In genomic region chr8:85311743-85312142, GRCm38 (mm10) we compare ENCODE assay signal across 8 mouse cellular contexts. TPM values are rescaled to one million over a fixed set of nuclear protein-coding genes. Genes with fewer than 3 reads are reported as not detected.
DNase-seq lines count a peak whose midpoint lies in the region; ATAC-seq and TF ChIP-seq lines count a peak whose summit lies in the region.

No protein-coding gene starts in this region.

- no peak overlapping the region for H3K9ac ChIP-seq in midbrain, embryonic 11.5 days (ENCODE audit: low read length)
- H3K9ac ChIP-seq in midbrain, embryonic 13.5 days (replicated peaks): no peak overlapping the region
- H3K9ac ChIP-seq in liver, embryonic 13.5 days: no peak overlapping the region

- no peak for TF ChIP-seq POLR2A in cerebellum, adult 2 months (IDR thresholded peaks at IDR 0.05; ENCODE audit: borderline replicate concordance, insufficient read depth, low read length)

- H3K36me3 ChIP-seq in midbrain, embryonic 11.5 days (ENCODE audit: control insufficient read depth, insufficient read depth, low read length): peaks cover 10% of the 10 kb centered on the region
- H3K36me3 ChIP-seq in midbrain, embryonic 13.5 days: peaks cover 24% of the 10 kb centered on the region
- H3K36me3 ChIP-seq in liver, embryonic 13.5 days: peaks cover 31% of the 10 kb centered on the region

- no peak overlapping the region for H3K4me2 ChIP-seq in midbrain, embryonic 11.5 days
- no peak overlapping the region for H3K4me2 ChIP-seq in midbrain, embryonic 13.5 days (replicated peaks)
- no peak overlapping the region for H3K4me2 ChIP-seq in liver, embryonic 13.5 days

- no peaks in the 10 kb centered on the region for H3K9me3 ChIP-seq in midbrain, embryonic 11.5 days (ENCODE audit: control insufficient read depth, low read length)
- no peaks in the 10 kb centered on the region for H3K9me3 ChIP-seq in midbrain, embryonic 13.5 days
- no peaks in the 10 kb centered on the region for H3K9me3 ChIP-seq in liver, embryonic 13.5 days (replicated peaks)

- no peak overlapping the region for H3K4me3 ChIP-seq in cerebellum, adult 2 months (replicated peaks; ENCODE audit: insufficient read depth, low read depth, low read length)
- no peak overlapping the region for H3K4me3 ChIP-seq in midbrain, embryonic 11.5 days (ENCODE audit: low read depth, low read length)
- H3K4me3 ChIP-seq in midbrain, embryonic 13.5 days (replicated peaks): no peak overlapping the region
- no peak overlapping the region for H3K4me3 ChIP-seq in liver, embryonic 13.5 days (replicated peaks)

- no peak overlapping the region for H3K27ac ChIP-seq in cerebellum, adult 2 months (ENCODE audit: insufficient read depth, low read length)
- no peak overlapping the region for H3K27ac ChIP-seq in midbrain, embryonic 11.5 days (ENCODE audit: low read depth, low read length)
- H3K27ac ChIP-seq in midbrain, embryonic 13.5 days: no peak overlapping the region
- no peak overlapping the region for H3K27ac ChIP-seq in liver, embryonic 13.5 days

- H3K4me1 ChIP-seq in cerebellum, adult 2 months (ENCODE audit: control insufficient read depth, insufficient read depth, low read length): no peaks in the 10 kb centered on the region
- no peaks in the 10 kb centered on the region for H3K4me1 ChIP-seq in midbrain, embryonic 11.5 days (ENCODE audit: control insufficient read depth, insufficient read depth, low read length)
- H3K4me1 ChIP-seq in midbrain, embryonic 13.5 days (replicated peaks): no peaks in the 10 kb centered on the region
- H3K4me1 ChIP-seq in liver, embryonic 13.5 days (replicated peaks): peaks cover 9% of the 10 kb centered on the region

- DNase-seq in cerebellum, adult 2 months: no peak
- peak; percentile 57 for DNase-seq in midbrain, embryonic 11.5 days (ENCODE audit: low spot score, missing footprints)
- DNase-seq in liver, embryonic 13.5 days: no peak
- no peak for DNase-seq in frontal cortex, postnatal 25 days (ENCODE audit: low spot score in 2 of 2)
- no peak for DNase-seq in urinary bladder, adult 18-20 months (ENCODE audit: low spot score in 2 of 2)

- ATAC-seq in cerebellum, adult (ENCODE audit: insufficient number of reproducible peaks, low FRiP score, low TSS enrichment): no peak
- ATAC-seq in midbrain, embryonic 11.5 days (ENCODE audit: low FRiP score): no peak
- ATAC-seq in midbrain, embryonic 13.5 days: no peak
- ATAC-seq in common myeloid progenitor, adult 5-6 weeks (replicated peaks; ENCODE audit: low read depth, poor library complexity, severe bottlenecking): peak; percentile 65
- ATAC-seq in liver, embryonic 13.5 days (ENCODE audit: low read depth): peak; percentile 65; the same call in 1 of the 2 replicates

- TF ChIP-seq CTCF in cerebellum, adult 2 months (IDR thresholded peaks at IDR 0.05; ENCODE audit: borderline replicate concordance, insufficient read depth, low read depth, low read length): 0 out of 2 replicates have a peak, but pooled peaks have one; percentile 14

- no peaks in the 10 kb centered on the region for H3K27me3 ChIP-seq in cerebellum, adult 2 months (ENCODE audit: control insufficient read depth, insufficient read depth, low read length)
- H3K27me3 ChIP-seq in midbrain, embryonic 11.5 days (ENCODE audit: control insufficient read depth, insufficient read depth, low read length): no peaks in the 10 kb centered on the region
- no peaks in the 10 kb centered on the region for H3K27me3 ChIP-seq in midbrain, embryonic 13.5 days
- H3K27me3 ChIP-seq in liver, embryonic 13.5 days: no peaks in the 10 kb centered on the region

RNA-seq across cellular contexts. Expression of gene Vps35, which starts 12.1 kb away (rescaled TPM):
- 75.2 and 78.6 TPM in 2 replicates for polyA plus RNA-seq in cerebellum, adult 2 months (2012; rRNA removed)
- 182 and 208 TPM in 2 replicates for polyA plus RNA-seq in midbrain, embryonic 11.5 days (2014; fragmentation: Nextera tagmentation; extraction: Ambion mirVana)
- polyA plus RNA-seq in midbrain, embryonic 13.5 days (2015; fragmentation: Nextera tagmentation; extraction: Ambion mirVana): 170 and 177 TPM in 2 replicates
- total RNA-seq in common myeloid progenitor, adult 5-6 weeks (2017): 137 and 140 TPM in 2 replicates
- 110 and 138 TPM in 2 replicates for polyA plus RNA-seq in liver, embryonic 13.5 days (2015; fragmentation: Nextera tagmentation; extraction: Ambion mirVana)

RNA-seq across cellular contexts. Expression of gene Orc6, which starts 12.3 kb away (rescaled TPM):
- 34.4 and 35.6 TPM in 2 replicates for polyA plus RNA-seq in cerebellum, adult 2 months (2012; rRNA removed)
- polyA plus RNA-seq in midbrain, embryonic 11.5 days (2014; fragmentation: Nextera tagmentation; extraction: Ambion mirVana): 140 and 143 TPM in 2 replicates
- polyA plus RNA-seq in midbrain, embryonic 13.5 days (2015; fragmentation: Nextera tagmentation; extraction: Ambion mirVana): 76.5 and 90.4 TPM in 2 replicates
- total RNA-seq in common myeloid progenitor, adult 5-6 weeks (2017): 106 and 117 TPM in 2 replicates
- polyA plus RNA-seq in liver, embryonic 13.5 days (2015; fragmentation: Nextera tagmentation; extraction: Ambion mirVana): 113 and 120 TPM in 2 replicates

Comparison
In these comparisons a context has a peak if more than half of its experiments do, and no peak if none do; other contexts are left out.
1. ATAC-seq: peak in common myeloid progenitor, adult 5-6 weeks (single experiment) and liver, embryonic 13.5 days (single experiment); none in cerebellum, adult (single experiment), midbrain, embryonic 11.5 days (single experiment) and midbrain, embryonic 13.5 days (single experiment).